Mouse (Mus musculus) CH12F3 (cell line): Measurements from ENCODE around the gene Hlcs.

ENCODE experiments used
- in situ Hi-C: fragments of 300-500 bp; cut with MboI; formaldehyde crosslinking; loops from 2 replicates; pipeline ENCODE4 v1.14.3; 2020; ENCODE audit warnings: low sequenced_read_pairs

Gene Hlcs

GRCm38 (mm10) chr16:94291141-94291540, 22.2 kb downstream of the Hlcs start:
- in situ Hi-C loops: no loop called here

GRCm38 (mm10) chr16:94290073-94290999, 23.0 kb downstream of the Hlcs start:
- in situ Hi-C loops: no loop called here

DNA sequence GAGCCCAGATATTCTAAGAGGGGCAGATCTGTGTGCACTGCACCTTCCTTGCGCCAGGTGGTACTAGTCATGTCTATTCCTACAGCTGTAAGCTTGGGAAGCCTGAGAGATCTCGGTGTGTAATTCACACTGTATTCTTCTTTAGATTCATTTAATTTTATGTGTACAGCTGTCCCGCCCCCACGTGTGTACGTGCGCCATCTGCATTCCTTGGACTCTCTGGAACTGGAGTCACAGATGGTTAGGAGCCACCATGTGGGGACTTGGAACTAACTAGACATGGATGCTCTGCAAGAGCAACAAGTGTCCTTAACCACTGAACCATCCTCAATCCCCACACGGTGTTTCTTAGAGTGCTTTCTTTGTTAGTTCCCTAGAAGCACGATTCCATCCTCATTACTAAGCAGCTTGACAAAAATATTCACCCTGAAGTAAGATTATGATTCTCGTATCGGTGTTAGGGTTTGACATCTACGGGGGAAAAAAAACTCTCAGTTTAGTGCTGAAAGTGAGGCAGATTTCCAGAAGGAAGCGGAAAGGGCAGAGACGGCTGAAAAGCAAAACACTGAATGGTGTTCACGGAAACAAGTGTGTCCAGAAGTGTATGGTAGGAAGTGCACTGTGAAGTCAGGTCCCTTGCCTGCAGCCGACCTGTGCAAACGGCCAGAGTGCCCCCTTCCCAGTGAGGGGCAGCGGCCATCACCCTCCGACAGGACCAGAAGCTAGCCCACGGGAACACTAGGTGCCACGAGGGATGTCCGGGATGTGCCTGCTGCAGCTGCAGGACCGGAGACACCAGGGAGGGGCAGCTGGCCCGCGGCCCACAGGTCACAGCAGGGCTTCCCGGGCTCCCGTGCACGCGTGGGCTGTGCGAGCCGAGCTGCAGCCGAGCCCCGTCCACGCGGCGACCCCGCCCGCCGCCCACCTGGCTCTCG, 24.0 kb downstream of the Hlcs start:
- in situ Hi-C loops: no loop called here

DNA sequence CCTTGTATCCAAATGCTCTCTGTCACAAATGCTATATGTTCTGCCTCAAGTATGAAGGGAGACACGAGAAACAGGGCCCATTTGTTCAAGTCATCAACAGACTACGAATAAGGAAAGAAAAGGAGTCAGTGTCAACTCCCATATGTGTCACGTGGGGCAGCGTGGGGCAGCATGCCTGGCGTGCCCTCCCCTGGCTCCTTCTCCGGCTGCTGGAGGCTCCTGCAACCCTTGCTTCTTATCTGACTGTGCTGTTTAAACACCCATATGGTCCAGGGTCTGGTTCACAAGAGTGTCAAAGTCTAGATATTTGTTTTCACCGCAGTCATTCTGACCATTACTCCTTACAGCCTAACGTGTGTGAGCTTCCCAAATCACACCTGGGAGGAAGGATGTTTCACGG, 25.5 kb downstream of the Hlcs start:
- in situ Hi-C loops: no loop called here

DNA sequence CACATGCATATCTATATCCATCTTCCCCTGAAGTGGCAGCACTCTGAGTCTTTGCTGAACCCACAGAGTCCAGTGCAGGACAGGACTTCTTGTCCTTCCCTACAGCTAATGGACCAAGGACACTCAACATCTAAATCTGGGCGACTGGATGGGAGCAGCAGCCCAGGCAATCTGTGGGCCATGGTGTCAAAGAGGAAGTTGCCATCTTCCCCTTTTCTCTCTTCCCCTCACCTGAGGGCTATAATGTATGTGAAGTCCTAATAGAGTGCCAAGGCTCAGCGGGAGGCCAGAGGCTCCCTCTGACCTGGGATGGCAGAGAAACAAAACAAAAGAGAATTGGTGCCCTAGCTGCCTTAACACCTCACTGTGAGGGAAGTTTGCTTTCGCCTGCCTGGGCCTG, 29.4 kb downstream of the Hlcs start:
- in situ Hi-C loops: no loop called here

DNA sequence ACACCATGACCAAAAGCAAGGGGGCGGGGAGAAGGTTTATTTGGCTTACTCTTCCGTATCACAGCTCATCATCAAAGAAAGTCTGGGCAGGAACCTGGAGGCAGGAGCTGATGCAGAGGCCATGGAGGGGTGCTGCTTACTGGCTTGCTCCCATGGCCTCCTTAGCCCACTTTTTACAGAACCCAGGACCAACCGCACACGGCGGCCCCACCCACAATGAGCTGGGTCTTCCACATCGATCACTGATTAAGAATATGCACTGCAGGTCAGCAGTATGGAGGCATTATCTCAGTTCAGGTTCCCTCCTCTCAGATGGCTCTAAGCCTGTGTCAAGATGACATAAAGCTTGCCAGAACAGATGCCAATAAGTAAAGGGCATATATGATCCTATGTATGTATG, 42.5 kb downstream of the Hlcs start:
- in situ Hi-C loops: loop anchor here (25.0 kb wide), 1 partner anchor 334 kb away; no protein-coding TSS in a partner anchor

DNA sequence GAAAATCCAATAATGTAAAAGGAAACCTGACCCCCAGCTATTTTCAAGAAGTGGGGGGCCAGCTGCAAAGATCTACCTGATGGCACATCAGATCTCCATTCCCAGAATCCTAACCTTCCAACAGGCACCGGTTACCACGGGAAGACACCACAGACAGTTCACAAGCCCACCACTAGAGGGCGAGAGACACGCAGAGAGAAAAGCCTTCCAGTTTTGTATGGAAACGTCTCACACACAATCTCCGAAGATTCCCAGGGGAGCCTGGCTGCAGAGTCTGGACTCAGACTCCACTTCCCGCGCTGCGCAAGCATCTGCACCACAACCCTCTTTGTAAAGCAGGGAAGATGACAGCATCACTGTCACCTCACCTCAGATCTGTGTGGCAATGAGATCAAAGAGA, 43.7 kb downstream of the Hlcs start:
- in situ Hi-C loops: loop anchor here (10.0 to 25.0 kb wide), 2 partner anchors 235 to 332 kb away; no protein-coding TSS in a partner anchor

DNA sequence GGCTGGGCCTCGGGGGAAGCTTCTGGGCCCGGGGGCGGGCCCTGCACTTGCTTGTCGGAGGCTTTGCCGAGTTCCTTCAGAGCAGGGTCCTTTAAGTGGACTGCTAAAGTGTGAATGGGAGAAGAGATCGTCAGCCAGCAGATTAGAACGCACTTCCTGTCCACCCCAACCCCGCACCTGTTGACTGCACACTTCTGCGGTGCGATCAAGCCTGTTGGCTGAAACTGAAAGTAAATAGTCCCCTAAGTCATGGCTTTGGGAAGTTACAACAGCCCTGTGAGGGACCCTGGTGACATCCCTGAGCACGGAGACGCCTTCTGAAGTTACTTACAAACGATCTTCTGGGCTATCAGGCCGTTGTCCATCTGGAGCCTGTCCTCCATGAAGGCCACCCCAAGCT, 45.2 kb downstream of the Hlcs start:
- in situ Hi-C loops: loop anchor here (10.0 to 25.0 kb wide), 2 partner anchors 233 to 331 kb away; no protein-coding TSS in a partner anchor

DNA sequence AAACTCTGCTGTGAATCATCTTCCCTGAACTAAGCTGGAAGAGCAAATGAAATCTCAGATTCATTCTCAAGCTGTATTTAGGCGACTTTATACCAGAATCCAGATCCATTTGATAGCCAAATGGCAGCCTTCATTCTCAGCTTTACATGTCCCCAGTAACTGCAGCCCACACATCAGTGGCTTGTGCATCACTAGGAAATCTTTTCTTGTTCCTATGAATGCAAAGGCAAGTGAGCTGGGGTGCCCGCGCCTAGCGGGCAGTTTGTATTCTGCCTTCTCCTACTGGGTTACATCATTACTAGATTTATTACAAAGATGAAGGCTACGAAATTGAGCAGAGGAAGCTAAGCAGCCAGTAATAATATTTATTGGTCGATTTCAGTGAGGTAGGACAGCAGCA, 48.8 kb downstream of the Hlcs start:
- in situ Hi-C loops: loop anchor here (10.0 to 25.0 kb wide), 2 partner anchors 230 to 327 kb away; no protein-coding TSS in a partner anchor

DNA sequence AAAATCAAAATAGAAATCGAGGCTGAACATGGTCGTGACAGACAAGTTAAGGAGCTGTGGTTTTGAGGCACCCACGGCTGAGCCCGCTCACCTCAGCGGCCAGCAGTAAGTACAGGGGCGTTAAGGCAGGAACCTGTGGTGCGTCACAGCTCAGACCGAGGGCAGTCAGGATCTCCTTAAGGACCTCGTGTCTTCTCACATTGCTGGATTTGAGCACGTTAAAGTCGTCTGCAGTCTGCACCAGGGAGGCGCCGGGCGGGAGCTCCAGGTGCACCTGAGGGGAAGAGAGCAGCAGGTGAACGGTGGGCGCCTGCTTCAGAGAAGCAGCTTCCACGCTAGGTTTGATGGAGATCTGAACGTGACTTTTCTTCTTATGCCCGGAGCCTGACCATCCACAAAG, 50.9 kb downstream of the Hlcs start:
- in situ Hi-C loops: loop anchor here (10.0 to 25.0 kb wide), 2 partner anchors 228 to 325 kb away; no protein-coding TSS in a partner anchor

DNA sequence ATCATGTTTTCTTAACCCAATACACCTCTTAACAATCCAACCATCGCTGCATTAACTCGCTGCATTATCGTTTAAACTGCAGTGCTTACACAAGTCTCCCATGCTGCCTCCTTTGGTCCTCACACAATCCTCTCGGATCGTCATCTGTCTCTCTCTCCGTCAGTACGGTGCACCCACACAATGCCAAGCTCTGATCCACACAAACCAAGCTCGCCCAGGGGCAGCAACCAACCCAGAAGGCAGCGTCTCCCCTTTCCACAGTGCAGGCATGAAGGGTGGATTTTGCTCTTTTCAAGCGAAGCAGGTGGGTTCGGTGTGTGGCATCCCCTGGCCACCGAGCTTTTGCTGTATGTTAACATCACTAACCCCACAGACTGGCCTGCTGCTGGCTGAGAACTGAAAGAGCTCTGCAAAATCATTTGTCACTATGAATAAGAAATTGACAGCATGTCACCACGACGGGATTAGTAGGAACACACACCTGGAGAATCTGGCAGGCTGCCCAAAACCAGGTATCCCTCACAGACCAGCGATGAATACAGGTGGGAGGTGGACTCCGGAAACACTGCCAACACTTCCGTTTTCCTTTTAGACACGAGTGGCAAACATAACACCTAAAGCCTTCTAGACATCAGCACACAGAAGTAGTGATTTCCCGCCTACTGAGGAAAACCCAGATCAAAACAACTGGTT, 52.3 kb downstream of the Hlcs start:
- in situ Hi-C loops: loop anchor here (10.0 to 25.0 kb wide), 2 partner anchors 226 to 324 kb away; no protein-coding TSS in a partner anchor

DNA sequence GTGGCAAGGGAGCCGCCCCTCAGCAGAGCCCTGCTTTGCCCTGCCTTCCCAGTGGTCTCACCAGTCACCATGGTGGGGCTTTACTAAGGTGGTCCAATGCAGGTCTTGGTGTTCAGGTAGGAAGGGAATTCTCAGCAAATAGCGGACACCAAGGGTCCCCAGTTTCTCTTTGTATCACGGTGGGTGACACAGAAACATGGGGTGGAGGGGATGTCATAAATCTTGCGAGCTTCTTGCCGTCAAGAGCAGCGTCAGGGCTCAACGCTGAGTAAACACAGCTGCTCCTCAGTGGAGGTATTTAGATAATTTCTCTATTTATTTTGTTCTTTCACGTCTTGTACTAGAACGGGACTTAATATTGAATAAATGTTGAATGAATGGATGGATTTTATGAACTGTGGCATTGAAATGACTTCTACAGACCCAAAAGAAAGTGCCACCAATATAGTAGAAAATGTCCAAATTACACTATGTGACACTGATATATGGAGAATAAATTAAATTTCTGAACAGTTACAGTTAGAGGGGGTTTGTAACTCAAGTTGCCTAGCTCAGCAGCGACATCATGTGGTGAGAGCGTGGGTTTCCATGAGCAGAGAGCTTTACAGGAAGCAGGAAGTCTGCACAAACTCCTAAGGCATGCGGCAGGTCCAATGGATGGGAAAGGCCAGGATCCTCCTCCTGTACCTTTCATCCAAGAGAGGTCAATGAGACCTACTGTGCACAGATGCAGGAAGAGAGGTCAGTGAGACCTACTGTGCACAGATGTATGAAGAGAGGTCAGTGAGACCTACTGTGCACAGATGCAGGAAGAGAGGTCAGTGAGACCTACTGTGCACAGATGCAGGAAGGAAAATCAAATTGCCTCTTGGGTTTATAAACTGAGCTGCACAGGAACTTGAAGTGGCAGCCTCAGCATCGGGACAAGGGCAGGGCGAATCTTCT, 54.7 kb downstream of the Hlcs start:
- in situ Hi-C loops: loop anchor here (25.0 kb wide), 1 partner anchor 321 kb away; no protein-coding TSS in a partner anchor

DNA sequence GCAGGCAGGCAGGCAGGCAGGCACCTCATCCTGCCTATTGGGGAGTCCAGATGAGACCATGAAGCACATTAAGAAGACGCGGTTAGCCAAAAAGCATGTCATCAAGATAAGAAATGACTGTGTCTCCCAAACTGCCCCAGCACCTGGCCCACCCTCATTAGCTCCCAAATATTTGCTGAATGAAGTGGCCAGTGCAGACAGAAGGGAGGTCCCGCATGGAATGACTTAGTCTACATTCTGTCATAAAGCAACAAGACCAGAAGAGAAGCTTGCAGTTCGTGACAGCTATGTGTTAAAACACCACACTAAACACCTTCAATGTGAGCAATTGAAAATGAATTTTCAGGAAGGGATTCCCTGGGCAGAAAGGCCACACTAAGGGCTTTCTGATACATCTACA, 57.8 kb downstream of the Hlcs start:
- in situ Hi-C loops: loop anchor here (25.0 kb wide), 1 partner anchor 318 kb away; no protein-coding TSS in a partner anchor

- in situ Hi-C loops: loop anchor here (25.0 kb wide), 1 partner anchor 318 kb away; no protein-coding TSS in a partner anchor
Measured at GRCm38 (mm10) chr16:94255035-94255434, 58.3 kb downstream of the Hlcs start.

GRCm38 (mm10) chr16:94254415-94254891, 58.9 kb downstream of the Hlcs start:
- in situ Hi-C loops: loop anchor here (25.0 kb wide), 1 partner anchor 317 kb away; no protein-coding TSS in a partner anchor

GRCm38 (mm10) chr16:94253671-94254414, 59.5 kb downstream of the Hlcs start:
- in situ Hi-C loops: loop anchor here (25.0 kb wide), 1 partner anchor 317 kb away; no protein-coding TSS in a partner anchor

DNA sequence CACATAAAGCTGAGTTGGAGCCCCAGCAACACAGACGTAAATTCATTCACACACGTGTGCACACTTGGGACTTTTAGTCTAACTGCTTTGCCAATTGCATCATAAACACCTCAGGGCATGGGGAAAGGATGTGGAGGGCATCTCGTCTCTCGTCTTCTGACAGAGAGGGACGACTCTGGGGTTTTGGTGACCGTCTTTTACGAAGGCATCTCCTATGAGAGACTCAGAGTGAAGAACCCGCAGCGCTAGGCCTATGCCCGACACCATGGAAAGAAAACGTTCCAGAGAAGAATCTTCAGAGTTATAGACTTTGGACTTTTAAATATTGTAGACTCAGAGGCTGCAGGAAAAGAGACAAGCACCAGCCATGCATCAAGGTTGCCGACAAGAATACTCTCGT, 61.6 kb downstream of the Hlcs start:
- in situ Hi-C loops: loop anchor here (25.0 kb wide), 1 partner anchor 314 kb away; no protein-coding TSS in a partner anchor
